Mouse (Mus musculus) G1E (cell line): ENCODE measurements at regions not wholly inside any gene's neighbourhood (a gene's known extent, or its start where the extent isn't known, plus 50 kb on each side); places are given as distances from the start of the nearest gene placed in this dataset.

Experiments
- CTCF ChIP-seq: IDR thresholded peaks from 2 replicates; pipeline ENCODE4 v1.5.1; 2012; ENCODE audit warnings: low read depth, low read length, inconsistent platforms, mixed read lengths
- GATA1 ChIP-seq: IDR thresholded peaks from 2 replicates; pipeline ENCODE4 v1.6.1; 2012; ENCODE audit warnings: borderline replicate concordance, low read length, inconsistent platforms, mixed read lengths
- TAL1 ChIP-seq: conservative IDR thresholded peaks from 2 replicates; pipeline ENCODE4 v1.6.1; 2012; ENCODE audit warnings: low read depth, low read length, inconsistent platforms, mixed read lengths

DNA sequence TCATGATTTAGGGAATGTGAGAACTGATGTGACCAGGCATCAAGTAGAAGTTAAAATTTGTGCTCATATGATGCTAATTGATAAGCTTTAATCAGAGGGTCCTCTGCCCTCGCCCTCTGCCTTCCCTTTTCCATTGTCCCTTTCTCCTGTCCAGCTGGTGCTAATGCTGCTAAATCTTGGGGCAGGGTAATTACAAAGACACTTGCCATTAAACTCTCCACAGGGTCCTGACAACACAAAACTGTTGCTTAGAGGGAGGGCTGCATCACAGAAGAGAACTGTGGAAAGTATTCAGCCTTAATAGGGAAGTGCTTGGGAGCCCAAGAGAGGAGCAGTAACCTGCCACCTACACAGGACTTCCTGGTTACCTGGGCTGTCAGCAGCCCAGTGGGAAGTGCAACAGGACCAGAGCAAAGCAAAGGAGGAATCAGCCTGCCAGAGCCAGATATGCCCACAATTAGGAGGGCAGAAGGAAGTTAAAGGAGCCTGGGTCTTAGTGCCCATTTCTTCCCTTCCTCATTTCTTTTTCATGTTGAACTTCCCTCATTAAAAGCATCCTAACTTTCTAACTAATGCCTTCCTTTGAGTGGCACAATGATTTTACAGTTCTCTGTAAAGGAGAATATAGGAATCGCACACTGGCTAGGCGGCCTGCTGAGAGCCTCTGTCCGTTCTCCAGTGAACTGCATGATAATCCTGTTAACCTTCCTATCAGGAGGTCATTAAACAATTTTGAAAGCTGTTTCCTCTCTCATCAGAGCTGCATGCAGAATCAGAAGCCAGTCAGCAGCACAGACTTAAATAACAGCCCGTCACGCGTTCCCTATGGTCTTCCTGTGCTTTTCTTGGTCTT lies 372.5 kb upstream of the Mef2c start:
- TF ChIP-seq CTCF (no peak), GATA1 (no peak), TAL1 (no peak)
